Comparison of ENCODE assay signal across 11 mouse cellular contexts in genomic region chr1:185098975-185099958, GRCm38 (mm10).
DNase-seq lines count a peak whose midpoint lies in the region; ATAC-seq lines count a peak whose summit lies in the region.
"Had no signal": no experiment of that assay in that cellular context is flagged by ENCODE, and none has a peak within 500 bp of the region (broad histone marks: within the 10 kb centered on the region; RNA-seq: fewer than 3 reads in every experiment).

No protein-coding gene starts in this region.

- H3K9me3 ChIP-seq in embryonic facial prominence, embryonic 13.5 days: no peaks in the 10 kb centered on the region
- no peaks in the 10 kb centered on the region for H3K9me3 ChIP-seq in hindbrain, embryonic 14.5 days (ENCODE audit: control insufficient read depth, low read length)

- H3K4me1 ChIP-seq in embryonic facial prominence, embryonic 13.5 days: peaks cover 19% of the 10 kb centered on the region
- 0 out of 2 replicates have a peak, but pooled peaks cover 7% of the 10 kb centered on the region for H3K4me1 ChIP-seq in hindbrain, embryonic 14.5 days (replicated peaks; ENCODE audit: control insufficient read depth, insufficient read depth, low read length)

- H3K4me2 ChIP-seq in embryonic facial prominence, embryonic 13.5 days: peak overlapping the region; percentile 32
- H3K4me2 ChIP-seq in hindbrain, embryonic 14.5 days (replicated peaks): peak overlapping the region; percentile 19; the same call in 1 of the 2 replicates

- H3K9ac ChIP-seq in embryonic facial prominence, embryonic 13.5 days: no peak overlapping the region; the same call in 1 of the 2 replicates
- H3K9ac ChIP-seq in hindbrain, embryonic 14.5 days: no peak overlapping the region

- no peak for ATAC-seq in embryonic facial prominence, embryonic 13.5 days (ENCODE audit: insufficient number of reproducible peaks, insufficient read depth, low FRiP score, low TSS enrichment, low read depth)
- no peak for ATAC-seq in hindbrain, embryonic 14.5 days (ENCODE audit: low FRiP score)

- no peak overlapping the region for H3K4me3 ChIP-seq in embryonic facial prominence, embryonic 13.5 days
- no peak overlapping the region for H3K4me3 ChIP-seq in hindbrain, embryonic 14.5 days (replicated peaks; ENCODE audit: low read length)
- H3K4me3 ChIP-seq: myocyte had no signal

- no peaks in the 10 kb centered on the region for H3K36me3 ChIP-seq in embryonic facial prominence, embryonic 13.5 days
- H3K36me3 ChIP-seq in hindbrain, embryonic 14.5 days (replicated peaks; ENCODE audit: control insufficient read depth, insufficient read depth): no peaks in the 10 kb centered on the region

- peak; percentile 27 for DNase-seq in ovary, postnatal 36 days (ENCODE audit: low spot score)
- DNase-seq in ovary, postnatal 14 days (ENCODE audit: low spot score): no peak
- DNase-seq in hindbrain, embryonic 14.5 days (ENCODE audit: low spot score): peak; percentile 27
- no peak for DNase-seq in thymus, postnatal 0 days (ENCODE audit: low spot score)
- no peak for DNase-seq in urinary bladder, postnatal 4 days (ENCODE audit: low spot score in 2 of 2)
- DNase-seq in urinary bladder, postnatal 36 days (ENCODE audit: low spot score in 2 of 2): no peak
- DNase-seq: cerebellum, postnatal 10 days; lung, postnatal 10 days; thymus, postnatal 14 days had no signal

- peaks cover 25% of the 10 kb centered on the region for H3K27me3 ChIP-seq in embryonic facial prominence, embryonic 13.5 days
- H3K27me3 ChIP-seq in hindbrain, embryonic 14.5 days (ENCODE audit: control insufficient read depth, insufficient read depth, low read length): no peaks in the 10 kb centered on the region

- H3K27ac ChIP-seq in embryonic facial prominence, embryonic 13.5 days: no peak overlapping the region
- peak overlapping the region; percentile 32; the same call in 1 of the 2 replicates for H3K27ac ChIP-seq in hindbrain, embryonic 14.5 days

- 20% methylated on average over 18 of the region's 18 CpGs for WGBS in embryonic facial prominence, embryonic 13.5 days
- 8% methylated on average over 18 of the region's 18 CpGs for WGBS in hindbrain, embryonic 14.5 days

Comparison
In these comparisons a context has a peak if more than half of its experiments do, and no peak if none do; other contexts are left out.
1. DNase-seq: peak in ovary, postnatal 36 days (single experiment) and hindbrain, embryonic 14.5 days (single experiment); none in ovary, postnatal 14 days (single experiment), thymus, postnatal 0 days (single experiment), urinary bladder, postnatal 4 days (0 of 2) and urinary bladder, postnatal 36 days (0 of 2).